In genomic region chr8:122342362-122342761, GRCm38 (mm10) we compare ENCODE assay signal across 18 mouse cellular contexts. TPM values are rescaled to one million over a fixed set of nuclear protein-coding genes. Genes with fewer than 3 reads are reported as not detected.
DNase-seq lines count a peak whose midpoint lies in the region; ATAC-seq and TF ChIP-seq lines count a peak whose summit lies in the region.
"Had no signal": no experiment of that assay in that cellular context is flagged by ENCODE, and none has a peak within 500 bp of the region (broad histone marks: within the 10 kb centered on the region; RNA-seq: fewer than 3 reads in every experiment).

No protein-coding gene starts in this region.

- intact Hi-C loops in heart, postnatal 25 days (cut with DNase I) = no loop called here
- intact Hi-C loops in left cerebral cortex, adult 2 months (cut with DNase I) = no loop called here
- intact Hi-C loops in left cerebral cortex, postnatal 36 days (cut with DNase I) = loop anchor here (2.0 kb wide), 1 partner anchor 26 kb away; no protein-coding TSS in a partner anchor

- ATAC-seq in heart, embryonic 14.5 days (ENCODE audit: insufficient number of reproducible peaks, insufficient read depth, low FRiP score, low read depth) = no peak
- no peak for ATAC-seq in liver, embryonic 14.5 days (ENCODE audit: insufficient read depth)
- ATAC-seq: hindbrain, embryonic 16.5 days had no signal

- H3K9me3 ChIP-seq in heart, embryonic 14.5 days (ENCODE audit: control insufficient read depth, low read length) = no peaks in the 10 kb centered on the region
- H3K9me3 ChIP-seq in liver, embryonic 14.5 days (ENCODE audit: control insufficient read depth, low read length) = no peaks in the 10 kb centered on the region

- no peaks in the 10 kb centered on the region for H3K79me2 ChIP-seq in C2C12 (ENCODE audit: control insufficient read depth, insufficient read depth)

- no peak overlapping the region for H3ac ChIP-seq in C2C12 (ENCODE audit: control insufficient read depth, insufficient read length, low read depth)

- H3K4me1 ChIP-seq in heart, embryonic 14.5 days (ENCODE audit: control insufficient read depth in 2 of 2, insufficient read depth in 2 of 2, low read length in 2 of 2) = peaks cover 25 to 40% of the 10 kb centered on the region in 2 experiments
- H3K4me1 ChIP-seq in liver, embryonic 14.5 days (replicated peaks; ENCODE audit: control insufficient read depth in 2 of 2, insufficient read depth in 2 of 2, low read length in 1 of 2) = peaks cover 33 to 48% of the 10 kb centered on the region in 2 experiments

- H3K79me3 ChIP-seq in C2C12 (ENCODE audit: low read depth) = no peaks in the 10 kb centered on the region

- H3K36me3 ChIP-seq in heart, embryonic 14.5 days (ENCODE audit: control insufficient read depth, insufficient read depth, low read length) = peaks cover 21% of the 10 kb centered on the region
- no peaks in the 10 kb centered on the region for H3K36me3 ChIP-seq in C2C12 (ENCODE audit: control insufficient read depth, insufficient read depth)
- H3K36me3 ChIP-seq in liver, embryonic 14.5 days (replicated peaks; ENCODE audit: control insufficient read depth, insufficient read depth, low read depth) = peaks cover 17% of the 10 kb centered on the region

- H3K27ac ChIP-seq in heart, embryonic 14.5 days (replicated peaks in 1 of 2; ENCODE audit: control insufficient read depth in 1 of 2, insufficient read depth in 1 of 2, low read depth in 2 of 2, low read length in 2 of 2) = no peak overlapping the region
- H3K27ac ChIP-seq in left cerebral cortex, adult 2 months = peak overlapping the region; percentile 74
- no peak overlapping the region for H3K27ac ChIP-seq in liver, embryonic 14.5 days

- H3K4me2 ChIP-seq in heart, embryonic 14.5 days (ENCODE audit: low read length) = peak overlapping the region; percentile 68
- peak overlapping the region; percentile 73; the same call in 1 of the 2 replicates for H3K4me2 ChIP-seq in liver, embryonic 14.5 days (ENCODE audit: low read depth)

- no peak for DNase-seq in heart, postnatal 25 days (ENCODE audit: low spot score)
- DNase-seq in left cerebral cortex, adult 2 months (ENCODE audit: extremely low spot score in 1 of 2, low spot score in 2 of 2) = no peak
- no peak for DNase-seq in left cerebral cortex, postnatal 36 days (ENCODE audit: low spot score in 2 of 2)
- no peak for DNase-seq in liver, embryonic 14.5 days (ENCODE audit: low read depth in 3 of 3, low spot score in 3 of 3)
- no peak for DNase-seq in thymus, adult 18-20 months
- no peak for DNase-seq in ovary, postnatal 36 days (ENCODE audit: low spot score)
- DNase-seq: midbrain, embryonic 14.5 days had no signal

- no peak for TF ChIP-seq CTCF in left cerebral cortex, adult 2 months (IDR thresholded peaks at IDR 0.05)
- TF ChIP-seq CTCF in C2C12 (IDR thresholded peaks at IDR 0.05; ENCODE audit: control insufficient read depth, insufficient read depth, insufficient read length) = no peak
- no peak for TF ChIP-seq CTCF in liver, embryonic 14.5 days (IDR thresholded peaks at IDR 0.05; ENCODE audit: low read depth)

- H3K9ac ChIP-seq in heart, embryonic 14.5 days (ENCODE audit: low read length) = no peak overlapping the region
- H3K9ac ChIP-seq in liver, embryonic 14.5 days (replicated peaks) = no peak overlapping the region

- no peak overlapping the region for H3K4me3 ChIP-seq in heart, embryonic 14.5 days (ENCODE audit: control insufficient read depth in 1 of 2, insufficient read depth in 1 of 2, low read depth in 1 of 2, low read length in 2 of 2)
- no peak overlapping the region for H3K4me3 ChIP-seq in left cerebral cortex, adult 2 months
- no peak overlapping the region for H3K4me3 ChIP-seq in C2C12 (ENCODE audit: insufficient read depth, poor library complexity, severe bottlenecking)
- H3K4me3 ChIP-seq in liver, embryonic 14.5 days (ENCODE audit: insufficient read depth in 1 of 2, low read depth in 2 of 2, low read length in 2 of 2) = no peak overlapping the region

- no peaks in the 10 kb centered on the region for H3K27me3 ChIP-seq in heart, embryonic 14.5 days (ENCODE audit: control insufficient read depth, insufficient read depth, low read length)
- H3K27me3 ChIP-seq in C2C12 (ENCODE audit: control insufficient read depth, insufficient read depth, insufficient read length) = no peaks in the 10 kb centered on the region
- no peaks in the 10 kb centered on the region for H3K27me3 ChIP-seq in liver, embryonic 14.5 days (ENCODE audit: control insufficient read depth, insufficient read depth, low read length)

- no peak for TF ChIP-seq EP300 in liver, embryonic 14.5 days (IDR thresholded peaks at IDR 0.05; ENCODE audit: low read depth)

- 33% methylated on average over 5 of the region's 5 CpGs for WGBS in heart, embryonic 14.5 days
- 40% methylated on average over 5 of the region's 5 CpGs for WGBS in liver, embryonic 14.5 days (ENCODE audit: insufficient replicate concordance)

TF ChIP-seq in C2C12, 6 proteins besides CTCF, POLR2A, EP300 and RAD21:
- TF ChIP-seq MYOD1 (IDR thresholded peaks at IDR 0.05; ENCODE audit: control insufficient read depth, insufficient read length, low read depth) (no peak), MYOG (IDR thresholded peaks at IDR 0.05; ENCODE audit: control insufficient read depth, extremely low read depth, insufficient read length) (no peak), CEBPB (IDR thresholded peaks at IDR 0.05; ENCODE audit: low read depth) (no peak), FOSL1 (IDR thresholded peaks at IDR 0.05; ENCODE audit: insufficient read depth, low read length, poor library complexity, severe bottlenecking) (peak; percentile 4), USF1 (IDR thresholded peaks at IDR 0.05; ENCODE audit: low read depth) (no peak), MAX (IDR thresholded peaks at IDR 0.05) (no peak)

RNA-seq across cellular contexts. Expression of gene Trhr2, which starts 18.2 kb away (rescaled TPM):
- polyA plus RNA-seq in heart, embryonic 14.5 days (2014; fragmentation: Nextera tagmentation; extraction: Ambion mirVana) = not detected in 2 replicates
- not detected for total RNA-seq in heart, postnatal 25 days (2021)
- total RNA-seq in left cerebral cortex, adult 2 months (2021) = 10 to 100 TPM in 1 of 2 experiments, 1 to 10 TPM in 1; 7.1 to 11.4 TPM
- 1 to 10 TPM; 8.0 to 9.2 TPM for total RNA-seq in left cerebral cortex, postnatal 36 days (2021)
- 0.07 TPM for polyA plus RNA-seq in C2C12 (2012; fragmentation: generic; extraction: Trizol)
- not detected in 2 replicates for polyA plus RNA-seq in liver, embryonic 14.5 days (2012; rRNA removed)
- polyA plus RNA-seq in liver, embryonic 14.5 days (2014; fragmentation: Nextera tagmentation; extraction: Ambion mirVana) = not detected in 2 replicates
- total RNA-seq: gastrocnemius, postnatal 25 days; heart, adult 8-10 months; megakaryocyte, adult 5-6 weeks had no signal
- polyA plus RNA-seq: forebrain, embryonic 11.5 days; large intestine, adult 2 months; limb, embryonic 11.5 days; lung, postnatal 0 days; midbrain, embryonic 14.5 days; stomach, embryonic 16.5 days had no signal

RNA-seq across cellular contexts. Expression of gene Zc3h18, which starts 34.0 kb away (rescaled TPM):
- polyA plus RNA-seq in heart, embryonic 14.5 days (2014; fragmentation: Nextera tagmentation; extraction: Ambion mirVana) = 17.7 and 19.6 TPM in 2 replicates
- 10 to 100 TPM; 20.1 to 21.8 TPM for total RNA-seq in heart, postnatal 25 days (2021)
- total RNA-seq in left cerebral cortex, adult 2 months (2021) = 10 to 100 TPM; 42.3 to 45.0 TPM
- 10 to 100 TPM; 38.8 to 49.9 TPM for total RNA-seq in left cerebral cortex, postnatal 36 days (2021)
- 43.5 TPM for polyA plus RNA-seq in C2C12 (2012; fragmentation: generic; extraction: Trizol)
- 15.2 and 20.4 TPM in 2 replicates for polyA plus RNA-seq in liver, embryonic 14.5 days (2012; rRNA removed)
- polyA plus RNA-seq in liver, embryonic 14.5 days (2014; fragmentation: Nextera tagmentation; extraction: Ambion mirVana) = 12.8 and 16.7 TPM in 2 replicates

Comparison
In these comparisons a context has a peak if more than half of its experiments do, and no peak if none do; other contexts are left out.
1. RNA of gene Trhr2, which starts 18.2 kb away (total RNA-seq): 7.1 to 11.4 TPM in left cerebral cortex, adult 2 months and 8.0 to 9.2 TPM in left cerebral cortex, postnatal 36 days; not detected in heart, postnatal 25 days; every median in the first group is over 4 times any median in the second.